Mouse (Mus musculus) kidney, adult 2 months (tissue): ENCODE results near the gene Ptprk.

Experiments used
- CTCF ChIP-seq: fragments of 200-500 bp; conservative IDR thresholded peaks from 2 replicates; pipeline ENCODE4 v1.5.1; 2011; ENCODE audit warnings: low read depth, mild to moderate bottlenecking, control low read depth, low read length, moderate library complexity, mixed read lengths; ENCODE audit not compliant: insufficient read depth, insufficient read length
- POLR2A ChIP-seq: fragments of 200-500 bp; IDR thresholded peaks from one replicate; pipeline ENCODE4 v1.6.1; 2011; ENCODE audit warnings: low read depth, low read length, control low read depth

DNA sequence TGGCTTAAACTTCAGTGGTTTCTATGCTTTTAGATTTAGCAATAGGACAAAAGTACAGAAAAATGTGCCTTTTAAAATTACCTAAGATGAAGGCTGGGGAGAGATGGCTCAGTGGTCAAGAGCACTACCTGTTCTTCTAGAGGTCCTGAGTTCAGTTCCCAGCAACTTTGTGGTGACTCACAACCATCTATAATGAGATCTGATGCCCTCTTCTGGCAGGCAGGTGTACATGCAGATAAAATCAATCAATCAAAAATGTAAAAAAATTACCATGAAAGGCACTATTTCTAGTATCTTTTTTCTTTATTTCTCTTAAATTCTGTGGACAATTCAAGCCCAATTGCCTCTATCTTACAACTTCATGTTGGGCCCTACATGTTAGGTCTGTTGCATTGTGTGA is 42.4 kb downstream of the Ptprk start:
- TF ChIP-seq CTCF (no peak), POLR2A (no peak)
